Mouse (Mus musculus) liver, adult 2 months (tissue): ENCODE data around the gene Casc1.

Experiments used
- CTCF ChIP-seq: fragments of 200-500 bp; IDR thresholded peaks from 2 replicates; pipeline ENCODE4 v1.5.1; 2011; ENCODE audit warnings: low read depth, low read length, control low read depth
- POLR2A ChIP-seq: fragments of 200-500 bp; IDR thresholded peaks from 2 replicates; pipeline ENCODE4 v1.6.1; 2011; ENCODE audit warnings: low read length, control low read depth; ENCODE audit not compliant: insufficient read depth; ENCODE audit errors: extremely low read depth

DNA sequence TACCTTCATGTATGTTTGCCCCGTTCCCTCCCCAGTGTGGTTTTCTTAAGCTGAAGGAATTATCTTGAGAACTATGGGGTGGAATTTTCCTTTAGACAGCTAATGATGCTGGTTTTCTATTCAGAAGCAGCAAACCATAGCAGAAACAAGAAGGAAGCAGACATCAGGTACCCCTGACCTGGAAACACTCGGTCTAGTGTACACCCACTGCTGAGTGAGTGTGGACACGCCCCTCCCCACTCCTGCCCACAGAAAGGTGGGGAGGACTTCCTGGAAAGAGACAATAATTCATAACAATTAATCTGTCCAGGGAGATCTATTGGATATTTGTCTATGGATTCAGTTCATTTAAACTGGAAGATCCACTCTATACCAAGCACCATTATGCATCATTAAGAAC is 75.5 kb downstream of the Casc1 start:
- TF ChIP-seq CTCF (no peak), POLR2A (no peak)
